Comparison of ENCODE assay signal across 26 mouse cellular contexts in the genomic region with DNA sequence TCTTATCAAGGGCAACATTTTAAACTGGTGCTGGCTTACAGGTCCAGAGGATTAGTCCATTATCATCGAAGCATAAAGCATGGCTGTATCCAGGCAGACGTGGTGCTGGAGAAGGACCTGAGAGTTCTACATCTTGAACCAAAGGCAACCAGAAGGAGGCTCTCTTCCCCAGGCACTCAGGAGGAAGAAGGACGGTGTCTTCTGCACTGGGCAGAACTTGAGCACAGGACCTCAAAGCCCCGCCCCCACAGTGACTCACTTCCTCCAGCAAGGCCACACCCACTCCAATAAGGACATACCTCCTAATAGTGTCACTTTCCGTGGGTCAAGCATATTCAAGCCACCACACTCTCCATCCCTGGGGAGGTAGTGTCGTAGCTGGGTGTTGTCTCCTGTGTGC. TPM values are rescaled to one million over a fixed set of nuclear protein-coding genes. Genes with fewer than 3 reads are reported as not detected.
DNase-seq lines count a peak whose midpoint lies in the region; ATAC-seq and TF ChIP-seq lines count a peak whose summit lies in the region.
"Had no signal": no experiment of that assay in that cellular context is flagged by ENCODE, and none has a peak within 500 bp of the region (broad histone marks: within the 10 kb centered on the region; RNA-seq: fewer than 3 reads in every experiment).

No protein-coding gene starts in this region.

- H3K4me1 ChIP-seq in liver, embryonic 12.5 days, result no peaks in the 10 kb centered on the region
- no peaks in the 10 kb centered on the region for H3K4me1 ChIP-seq in liver, postnatal 0 days (ENCODE audit: insufficient read depth)
- H3K4me1 ChIP-seq: forebrain, embryonic 13.5 days; hindbrain, embryonic 10.5 days; limb, embryonic 10.5 days; midbrain, embryonic 15.5 days; neural tube, embryonic 12.5 days had no signal

- no peaks in the 10 kb centered on the region for H3K36me3 ChIP-seq in liver, embryonic 12.5 days
- no peaks in the 10 kb centered on the region for H3K36me3 ChIP-seq in liver, postnatal 0 days (replicated peaks; ENCODE audit: insufficient read depth, low read length)
- H3K36me3 ChIP-seq: hindbrain, embryonic 10.5 days; limb, embryonic 10.5 days; midbrain, embryonic 15.5 days; neural tube, embryonic 12.5 days had no signal

- H3K27ac ChIP-seq in liver, embryonic 12.5 days, result no peak overlapping the region
- H3K27ac ChIP-seq in liver, postnatal 0 days (ENCODE audit: low read depth), result no peak overlapping the region
- H3K27ac ChIP-seq in layer of hippocampus, adult 2 months, result no peak overlapping the region
- H3K27ac ChIP-seq: forebrain, embryonic 13.5 days; hindbrain, embryonic 10.5 days; hindbrain, postnatal 0 days; limb, embryonic 10.5 days; midbrain, embryonic 15.5 days; neural tube, embryonic 12.5 days; stomach, postnatal 0 days had no signal

- H3K27me3 ChIP-seq in liver, embryonic 12.5 days (replicated peaks), result no peaks in the 10 kb centered on the region
- H3K27me3 ChIP-seq in liver, postnatal 0 days (ENCODE audit: insufficient read depth, low read length), result no peaks in the 10 kb centered on the region
- H3K27me3 ChIP-seq: forebrain, embryonic 13.5 days; midbrain, embryonic 15.5 days; neural tube, embryonic 12.5 days had no signal

- no peak overlapping the region for H3K4me2 ChIP-seq in liver, embryonic 12.5 days
- no peak overlapping the region for H3K4me2 ChIP-seq in liver, postnatal 0 days (ENCODE audit: low read depth, low read length)
- H3K4me2 ChIP-seq: forebrain, embryonic 13.5 days; heart, embryonic 11.5 days; midbrain, embryonic 15.5 days; neural tube, embryonic 12.5 days had no signal

- H3K9me3 ChIP-seq in liver, embryonic 12.5 days (replicated peaks), result no peaks in the 10 kb centered on the region; the same call in 1 of the 2 replicates
- H3K9me3 ChIP-seq in liver, postnatal 0 days (ENCODE audit: low read length), result no peaks in the 10 kb centered on the region
- H3K9me3 ChIP-seq: forebrain, embryonic 13.5 days; hindbrain, embryonic 10.5 days; limb, embryonic 10.5 days; midbrain, embryonic 15.5 days; neural tube, embryonic 12.5 days had no signal

- TF ChIP-seq CTCF in liver, postnatal 0 days (IDR thresholded peaks at IDR 0.05; ENCODE audit: low read depth), result no peak
- no peak for TF ChIP-seq CTCF in layer of hippocampus, adult 2 months (conservative IDR thresholded peaks at IDR 0.05)

- DNase-seq in liver, postnatal 0 days, result no peak
- peak; percentile 55 for DNase-seq in A20 (ENCODE audit: low read depth, low spot score)
- DNase-seq in R1 (ENCODE audit: low read depth, low spot score), result peak; percentile 83
- no peak for DNase-seq in layer of hippocampus, adult 2 months (ENCODE audit: low spot score in 2 of 2)
- DNase-seq: adrenal gland, adult 8-10 months; cerebellum, adult 18-20 months; cerebellum, postnatal 36 days; liver; lung, adult 2 months; lung, postnatal 36 days; retina, postnatal 1 day; right cerebral cortex, postnatal 25 days; thymus, postnatal 25 days had no signal

- no peak for TF ChIP-seq EP300 in liver, postnatal 0 days (IDR thresholded peaks at IDR 0.05; ENCODE audit: low read depth)

- 73% methylated on average over 6 of the region's 6 CpGs for WGBS in liver, embryonic 12.5 days (ENCODE audit: insufficient replicate concordance)
- WGBS in liver, postnatal 0 days (ENCODE audit: insufficient replicate concordance), result 75% methylated on average over 6 of the region's 6 CpGs

- H3K9ac ChIP-seq in liver, embryonic 12.5 days, result no peak overlapping the region
- H3K9ac ChIP-seq in liver, postnatal 0 days (replicated peaks), result no peak overlapping the region
- H3K9ac ChIP-seq: forebrain, embryonic 13.5 days; midbrain, embryonic 15.5 days; neural tube, embryonic 12.5 days had no signal

- ATAC-seq in liver, embryonic 12.5 days, result 0 out of 2 replicates have a peak, but pooled peaks have one; percentile 30
- no peak for ATAC-seq in liver, postnatal 0 days
- 0 out of 2 replicates have a peak, but pooled peaks have one; percentile 26 for ATAC-seq in megakaryocyte progenitor cell, adult 5-6 weeks (replicated peaks; ENCODE audit: poor library complexity)
- ATAC-seq in activated CD4-positive, CD25-positive, alpha-beta regulatory T cell, adult 4 months, result no peak
- ATAC-seq: forebrain, embryonic 13.5 days; hindbrain, postnatal 0 days; intestine, postnatal 0 days; midbrain, embryonic 15.5 days had no signal

- no peak overlapping the region for H3K4me3 ChIP-seq in liver, embryonic 12.5 days
- H3K4me3 ChIP-seq in liver, postnatal 0 days (ENCODE audit: low read depth, low read length), result no peak overlapping the region
- no peak overlapping the region for H3K4me3 ChIP-seq in layer of hippocampus, adult 2 months
- H3K4me3 ChIP-seq: forebrain, embryonic 13.5 days; hindbrain, embryonic 10.5 days; limb, embryonic 10.5 days; midbrain, embryonic 15.5 days; neural tube, embryonic 12.5 days had no signal

RNA-seq across cellular contexts. Expression of a gene that starts 10.3 kb away (rescaled TPM):
- polyA plus RNA-seq in liver, embryonic 12.5 days (2016; fragmentation: Nextera tagmentation; extraction: Ambion mirVana), result 2.7 and 2.9 TPM in 2 replicates
- polyA plus RNA-seq in liver, postnatal 0 days (2015; fragmentation: Nextera tagmentation; extraction: Ambion mirVana), result 1.3 and 1.5 TPM in 2 replicates
- 8.9 and 14.2 TPM in 2 replicates for total RNA-seq in megakaryocyte progenitor cell, adult 5-6 weeks (2015)
- 18.3 and 22.9 TPM in 2 replicates for total RNA-seq in megakaryocyte progenitor cell, adult 5-6 weeks (2017)
- under 1 TPM in 1 of 2 experiments, not detected in 1; 0.13 TPM for polyA plus RNA-seq in activated CD4-positive, CD25-positive, alpha-beta regulatory T cell, adult 4 months (2017; shearing (Covaris generic))
- 10 to 100 TPM in 1 of 2 experiments, 1 to 10 TPM in 1; 9.8 to 11.0 TPM for total RNA-seq in layer of hippocampus, adult 2 months (2021)
- total RNA-seq: gastrocnemius, adult 8-10 months had no signal
- polyA plus RNA-seq: hindbrain, embryonic 10.5 days had no signal

RNA-seq across cellular contexts. Expression of a gene that starts 19.4 kb away (rescaled TPM):
- 43.9 and 45.9 TPM in 2 replicates for polyA plus RNA-seq in liver, embryonic 12.5 days (2016; fragmentation: Nextera tagmentation; extraction: Ambion mirVana)
- 25.2 and 29.9 TPM in 2 replicates for polyA plus RNA-seq in liver, postnatal 0 days (2015; fragmentation: Nextera tagmentation; extraction: Ambion mirVana)
- total RNA-seq in megakaryocyte progenitor cell, adult 5-6 weeks (2015), result 385 and 404 TPM in 2 replicates
- 156 and 215 TPM in 2 replicates for total RNA-seq in megakaryocyte progenitor cell, adult 5-6 weeks (2017)
- polyA plus RNA-seq in activated CD4-positive, CD25-positive, alpha-beta regulatory T cell, adult 4 months (2017; shearing (Covaris generic)), result 100 to 1,000 TPM; 135 to 188 TPM
- total RNA-seq in layer of hippocampus, adult 2 months (2021), result 100 to 1,000 TPM in 1 of 2 experiments, 10 to 100 TPM in 1; 96.7 to 114 TPM

Comparison
In these comparisons a context has a peak if more than half of its experiments do, and no peak if none do; other contexts are left out.
1. ATAC-seq: peak in liver, embryonic 12.5 days (single experiment) and megakaryocyte progenitor cell, adult 5-6 weeks (single experiment); none in liver, postnatal 0 days (single experiment) and activated CD4-positive, CD25-positive, alpha-beta regulatory T cell, adult 4 months (single experiment).
2. DNase-seq: peak in A20 (single experiment) and R1 (single experiment); none in liver, postnatal 0 days (single experiment) and layer of hippocampus, adult 2 months (0 of 2).